Mouse (Mus musculus): ENCODE data around the gene R3hdm2. TPM values are rescaled to one million over a fixed set of nuclear protein-coding genes. Genes with fewer than 3 reads are reported as not detected.

The R3hdm2 gene
- total RNA-seq, 2 experiments from 2014 or later, result 164 to 167 TPM

DNA sequence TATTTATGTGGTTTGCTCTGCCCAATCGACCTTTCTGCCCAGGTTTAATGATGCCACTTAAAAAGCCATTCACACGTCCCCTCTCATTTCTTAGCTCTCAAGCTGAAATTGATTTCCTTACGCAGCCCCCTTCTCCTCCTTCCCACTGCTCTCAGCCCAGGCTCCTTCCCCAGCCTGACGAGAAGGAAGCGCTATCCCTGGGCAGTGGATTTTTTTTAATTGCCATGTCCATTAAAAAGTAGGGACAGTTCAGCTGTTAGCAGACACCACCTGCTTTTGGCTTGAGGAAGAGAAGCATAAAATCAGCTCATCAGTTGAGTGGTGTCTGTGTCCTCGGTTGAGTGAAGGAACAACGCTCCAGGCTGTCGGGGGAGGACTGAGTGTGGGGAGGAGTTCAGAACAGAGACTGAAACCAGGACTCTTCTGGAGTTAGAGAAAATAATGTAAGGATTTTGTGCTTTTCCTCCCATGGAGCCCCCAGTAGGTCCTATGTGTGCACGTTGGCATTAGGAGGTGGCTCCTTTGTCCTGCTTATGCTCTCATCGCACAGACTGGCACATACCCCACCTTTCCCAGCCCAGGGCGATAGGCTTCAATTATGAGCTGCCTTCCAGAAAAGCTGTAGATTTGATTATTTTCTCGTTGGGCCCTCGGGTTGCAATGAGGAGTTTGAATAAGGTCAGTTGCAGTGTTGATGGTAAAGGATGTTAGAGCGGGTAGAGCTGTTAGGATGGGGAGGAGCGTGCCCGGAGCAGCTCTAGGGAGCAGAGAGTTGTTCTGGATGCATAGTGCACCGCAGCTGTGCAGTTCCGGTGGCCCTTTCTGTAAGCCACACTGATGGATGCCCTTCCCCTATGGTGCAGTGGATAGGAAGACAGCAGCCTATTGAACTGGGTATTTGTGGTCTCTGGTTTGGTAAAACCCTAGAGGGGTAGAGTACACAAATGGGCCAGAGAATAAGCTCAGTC is 110.3 kb downstream of the R3hdm2 start:
- no peak for DNase-seq (ENCODE audit: low spot score in 2 of 2)

DNA sequence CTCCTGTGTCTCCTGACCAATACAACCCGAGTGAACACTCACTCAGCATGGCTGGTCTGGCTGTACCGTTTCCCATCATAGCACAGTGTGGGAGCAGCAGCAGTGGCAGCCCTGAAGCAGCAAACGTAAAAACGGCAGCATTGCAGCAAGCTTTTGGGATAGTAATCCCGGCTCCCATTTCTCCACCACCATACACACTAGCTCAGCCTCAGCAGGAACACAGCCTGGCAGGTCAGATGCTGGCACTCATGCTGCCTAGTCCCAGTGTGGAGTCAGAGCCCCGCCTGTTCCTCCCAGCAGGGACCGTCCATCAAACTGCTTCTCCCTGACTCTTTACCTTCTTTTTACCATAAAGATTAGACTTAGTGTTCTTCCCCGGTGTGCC is 111.0 kb downstream of the R3hdm2 start:
- no peak for DNase-seq (ENCODE audit: low spot score in 2 of 2)

DNA sequence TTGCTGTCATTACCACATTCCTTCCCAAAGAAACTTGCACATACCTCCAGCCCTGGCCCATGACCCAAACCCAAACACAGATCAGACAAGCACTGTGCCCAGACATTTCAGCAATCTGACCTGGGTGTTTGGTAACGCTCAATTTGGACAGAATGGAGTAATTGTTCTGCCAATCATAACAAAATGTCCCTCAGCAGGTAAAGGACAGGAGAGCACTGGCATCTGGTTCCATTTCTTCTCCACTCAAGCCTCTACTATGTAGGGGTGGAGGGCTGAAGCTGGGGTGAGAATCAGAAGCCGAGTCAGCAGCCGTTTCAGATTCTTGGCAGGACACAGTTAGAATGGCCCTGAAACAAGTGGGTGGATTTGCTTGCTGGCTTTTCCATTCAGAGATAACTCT is 112.0 kb downstream of the R3hdm2 start:
- no peak for DNase-seq (ENCODE audit: low spot score in 2 of 2)

DNA sequence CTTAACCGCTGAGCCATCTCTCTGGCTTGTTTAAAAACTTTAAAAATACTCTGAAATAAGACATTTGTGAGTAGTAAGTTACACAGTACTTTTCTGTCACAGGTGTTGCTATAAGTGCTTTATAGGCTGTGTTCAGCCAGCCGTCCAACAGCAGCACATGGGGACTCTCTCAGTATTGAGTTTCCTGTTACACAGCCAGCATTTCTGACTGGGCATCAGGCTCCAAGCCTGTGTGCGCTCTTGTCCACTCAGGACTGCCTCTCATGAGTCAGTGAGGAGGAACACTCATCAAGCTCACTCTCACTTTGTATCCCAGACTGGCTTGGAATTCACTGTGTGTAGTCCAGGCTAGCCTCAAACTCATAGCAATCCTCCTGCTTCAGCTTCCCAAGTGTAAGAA is 116.0 kb downstream of the R3hdm2 start:
- no peak for DNase-seq (ENCODE audit: low spot score in 2 of 2)

DNA sequence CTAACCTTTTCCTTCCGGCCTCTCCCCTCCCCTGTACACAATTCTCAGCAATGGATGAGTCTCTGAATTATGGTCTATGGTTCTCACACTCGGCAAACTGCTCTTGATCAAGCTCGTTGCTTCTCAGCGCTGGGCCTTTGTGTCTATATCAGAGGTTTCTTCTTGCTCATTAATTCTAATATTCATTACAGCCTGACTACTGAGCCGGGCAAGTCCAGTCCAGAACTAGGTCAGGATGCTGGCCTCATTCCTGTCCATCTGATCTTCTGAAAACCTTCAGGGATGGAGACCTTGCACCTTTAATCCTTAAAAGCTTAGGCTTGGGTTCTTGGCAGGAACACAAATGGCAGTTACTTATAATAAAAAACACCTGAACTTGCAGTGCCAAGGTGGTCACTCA is 119.4 kb downstream of the R3hdm2 start:
- no peak for DNase-seq (ENCODE audit: low spot score in 2 of 2)

DNA sequence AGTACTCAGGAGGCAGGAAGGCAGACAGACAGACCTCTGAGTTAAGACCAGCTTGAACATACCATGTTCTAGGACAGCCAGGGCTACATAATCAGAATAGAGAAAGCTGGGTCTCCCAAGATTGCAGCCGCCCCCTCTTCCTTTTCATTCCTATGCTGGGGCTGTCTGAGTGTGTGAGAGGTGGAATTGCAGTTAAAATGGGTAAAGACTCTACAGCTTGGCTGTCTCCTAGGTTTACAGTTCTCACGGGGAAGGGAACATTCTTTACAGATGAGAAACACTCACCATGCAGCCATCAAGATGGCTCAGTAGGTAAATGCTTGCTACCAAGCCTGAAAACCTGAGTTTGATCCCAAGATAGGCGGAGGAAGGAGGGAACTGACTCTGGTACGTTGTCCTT is 119.9 kb downstream of the R3hdm2 start:
- no peak for DNase-seq (ENCODE audit: low spot score in 2 of 2)

DNA sequence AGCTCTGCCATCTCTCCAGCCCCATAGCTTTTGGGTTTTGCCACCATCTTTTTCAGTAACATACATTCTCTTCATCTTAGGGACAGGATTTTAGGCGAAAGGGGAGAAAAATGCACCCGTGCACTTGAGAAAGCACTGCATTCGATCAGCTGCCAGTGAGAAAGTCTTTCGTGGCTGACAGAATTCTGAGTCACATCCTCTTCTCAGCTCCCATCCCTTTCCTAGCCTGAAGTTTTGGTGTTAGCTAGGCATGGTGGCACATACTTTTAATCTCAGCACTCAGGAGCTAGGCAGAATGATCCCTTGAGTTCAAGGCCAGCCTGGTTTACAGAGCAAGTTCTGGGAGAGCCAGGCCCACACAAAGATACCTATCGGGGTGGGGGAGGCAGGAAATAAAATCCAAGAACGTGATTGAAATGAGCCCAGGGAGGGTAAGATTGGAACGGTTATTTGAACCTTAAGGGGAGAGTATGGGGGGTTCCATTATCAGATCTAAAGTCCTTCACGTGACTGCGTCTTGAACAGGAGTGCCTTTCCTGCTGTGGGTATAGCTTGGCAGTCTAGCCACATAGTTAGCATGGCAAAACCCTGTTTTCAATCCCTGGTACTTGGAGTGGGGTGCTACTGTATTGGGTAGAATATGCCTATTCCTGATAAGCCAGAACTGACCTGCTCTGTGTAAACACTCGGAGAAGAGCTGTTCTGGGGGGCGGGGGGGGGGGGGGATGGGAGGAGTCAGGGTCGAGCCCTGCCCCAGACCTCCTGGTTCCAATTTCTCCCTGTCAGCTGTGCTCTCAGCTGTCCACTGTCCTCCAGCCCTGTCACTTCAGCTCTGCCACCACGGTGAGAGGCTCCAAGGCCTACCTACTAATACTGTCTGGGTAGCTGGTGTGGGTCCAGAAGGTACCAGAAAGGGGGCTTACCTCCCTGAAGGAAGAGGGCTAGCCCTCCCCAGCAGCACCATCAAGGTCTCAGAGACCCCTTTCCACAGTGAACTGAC is 121.1 kb downstream of the R3hdm2 start, which contains the start of gene Stac3:
Gene Stac3, plus strand, starts transcription at position 793 of the 1,000 bp plus-strand sequence.
- DNase-seq (ENCODE audit: low spot score in 2 of 2), result no peak

DNA sequence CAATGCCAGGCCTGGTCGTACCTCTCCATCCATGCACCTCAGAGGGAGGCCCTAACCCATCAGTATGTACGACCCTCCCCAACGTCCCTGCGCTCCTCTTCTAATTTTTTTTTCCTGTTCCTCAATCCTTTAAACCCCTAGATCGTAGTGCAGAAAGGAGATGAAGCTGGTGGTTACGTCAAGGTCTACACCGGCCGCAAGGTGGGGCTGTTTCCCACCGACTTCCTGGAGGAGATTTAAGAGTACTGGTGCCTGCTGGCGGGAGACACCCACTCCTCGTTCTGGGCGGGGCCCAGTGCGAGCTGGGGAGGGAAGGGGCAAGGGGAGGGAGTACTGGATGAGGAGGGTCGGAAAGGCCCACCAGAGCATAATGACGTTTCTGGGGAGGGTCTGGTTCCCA is 128.1 kb downstream of the R3hdm2 start:
- peak; percentile 46 to 74 for DNase-seq (ENCODE audit: low spot score in 2 of 2)

DNA sequence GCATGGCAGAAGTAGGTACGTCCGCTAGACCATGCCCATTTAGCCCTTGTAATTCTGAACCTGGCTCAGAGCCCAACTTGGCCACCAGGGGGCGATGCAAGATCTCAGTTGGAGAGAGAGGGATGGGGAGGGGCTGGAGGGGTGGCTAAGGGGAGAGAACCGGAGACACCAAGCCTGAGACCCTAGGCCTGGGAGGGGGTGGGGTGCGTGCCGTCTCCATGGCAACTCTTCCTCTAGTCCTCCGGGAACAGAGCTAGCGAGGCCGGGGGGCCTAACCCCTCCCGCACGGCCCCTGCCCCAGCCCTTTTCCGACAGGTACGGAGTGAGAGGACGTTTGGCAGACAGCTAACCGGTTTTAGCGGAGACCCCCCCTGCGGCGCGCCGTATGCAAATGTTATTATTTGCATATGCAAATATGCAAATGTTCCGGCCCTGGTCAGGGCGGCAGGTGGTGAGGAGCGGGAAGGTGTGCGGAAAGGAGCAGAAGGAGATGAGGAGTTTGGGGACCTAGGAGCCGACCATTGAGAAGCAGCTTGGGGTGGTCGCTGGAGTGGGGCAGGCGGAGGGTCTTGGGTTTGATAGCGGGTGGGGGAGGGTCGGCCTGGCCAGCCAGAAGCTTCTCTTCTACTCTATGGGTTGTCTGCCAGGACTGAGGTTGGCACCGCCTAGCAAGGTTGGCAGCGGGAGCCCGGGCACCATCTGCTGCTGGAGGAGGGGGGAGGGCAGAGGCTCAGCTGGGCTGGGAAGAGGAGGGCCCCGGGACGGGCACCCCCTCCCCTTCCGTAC is 129.1 kb downstream of the R3hdm2 start:
- DNase-seq (ENCODE audit: low spot score in 2 of 2), result peak; percentile 73 to 87

DNA sequence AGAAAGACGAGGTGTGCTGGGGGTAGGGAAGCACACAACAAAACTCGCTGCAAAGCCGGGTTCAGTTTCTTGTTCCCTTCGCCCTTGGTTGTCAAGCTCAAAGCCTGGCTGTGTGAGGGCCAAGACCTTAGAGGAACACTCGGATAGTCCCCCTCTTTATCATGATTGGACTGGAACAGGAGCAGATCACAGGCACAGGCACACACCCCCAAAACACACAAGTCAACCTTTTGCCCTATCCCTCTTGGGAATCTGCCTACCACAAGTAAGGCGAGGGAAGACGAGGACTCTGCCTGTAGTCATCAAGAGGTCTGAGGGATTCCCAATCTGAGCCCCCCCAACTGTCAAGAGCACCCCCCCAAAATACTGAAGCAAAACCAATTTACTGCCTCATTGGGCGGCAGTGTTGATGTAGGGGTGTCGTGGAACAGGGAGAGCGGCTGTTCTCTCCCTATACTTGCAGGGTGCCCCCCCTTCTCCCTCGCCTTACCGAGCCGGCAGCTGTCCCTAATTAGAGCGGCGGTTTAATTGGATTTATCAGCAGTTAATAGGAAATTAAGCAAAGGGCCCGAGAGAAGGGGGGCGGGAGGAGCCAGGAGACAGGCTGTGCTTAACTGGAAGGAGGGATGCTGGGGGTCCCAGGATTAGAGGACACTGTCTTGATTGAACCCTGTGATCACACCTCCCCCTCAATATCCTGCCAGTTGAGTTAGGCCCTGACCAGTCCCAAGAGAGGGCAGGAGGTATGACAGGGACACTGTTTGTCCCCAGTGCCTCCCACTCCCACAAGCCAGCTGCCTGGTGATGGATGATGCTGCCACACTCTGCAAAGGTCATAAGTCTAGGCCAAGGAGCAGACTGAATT is 129.9 kb downstream of the R3hdm2 start:
- DNase-seq (ENCODE audit: low spot score in 2 of 2), result peak in 1 of 2 experiments; percentile 25

DNA sequence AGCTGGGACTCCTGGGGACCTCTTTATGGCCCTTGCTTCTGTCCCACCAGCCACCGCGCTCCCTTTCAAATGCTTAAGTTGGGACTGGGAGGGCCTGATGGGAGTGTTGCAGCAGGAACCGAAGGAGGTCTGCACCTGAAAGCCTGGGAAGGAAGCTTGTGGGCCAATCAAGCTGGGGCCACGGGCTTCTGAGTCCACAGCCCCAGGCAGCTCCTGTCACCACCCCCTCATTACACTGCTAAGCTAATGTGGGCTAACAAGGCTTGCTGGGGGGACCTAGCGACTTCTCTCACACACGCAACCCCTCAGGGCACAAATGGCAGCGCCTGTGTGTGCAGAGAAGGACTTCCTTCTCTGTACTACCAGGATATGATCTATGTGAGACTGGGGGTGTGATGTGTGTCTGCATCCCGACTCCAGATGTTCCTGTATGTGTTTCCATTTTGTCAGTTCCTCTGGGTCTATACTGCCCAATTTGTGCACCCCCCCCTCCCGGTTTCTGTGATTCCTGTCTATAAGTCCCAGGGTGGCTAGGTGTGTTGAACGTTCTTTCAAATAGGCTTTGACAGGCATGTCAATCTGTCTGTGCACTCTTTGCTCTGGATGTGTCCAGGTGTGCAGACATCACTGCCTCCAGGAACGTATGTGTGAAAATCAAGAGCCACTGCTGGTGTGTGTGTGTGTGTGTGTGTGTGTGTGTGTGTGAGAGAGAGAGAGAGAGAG is 130.9 kb downstream of the R3hdm2 start:
- DNase-seq (ENCODE audit: low spot score in 2 of 2), result no peak

DNA sequence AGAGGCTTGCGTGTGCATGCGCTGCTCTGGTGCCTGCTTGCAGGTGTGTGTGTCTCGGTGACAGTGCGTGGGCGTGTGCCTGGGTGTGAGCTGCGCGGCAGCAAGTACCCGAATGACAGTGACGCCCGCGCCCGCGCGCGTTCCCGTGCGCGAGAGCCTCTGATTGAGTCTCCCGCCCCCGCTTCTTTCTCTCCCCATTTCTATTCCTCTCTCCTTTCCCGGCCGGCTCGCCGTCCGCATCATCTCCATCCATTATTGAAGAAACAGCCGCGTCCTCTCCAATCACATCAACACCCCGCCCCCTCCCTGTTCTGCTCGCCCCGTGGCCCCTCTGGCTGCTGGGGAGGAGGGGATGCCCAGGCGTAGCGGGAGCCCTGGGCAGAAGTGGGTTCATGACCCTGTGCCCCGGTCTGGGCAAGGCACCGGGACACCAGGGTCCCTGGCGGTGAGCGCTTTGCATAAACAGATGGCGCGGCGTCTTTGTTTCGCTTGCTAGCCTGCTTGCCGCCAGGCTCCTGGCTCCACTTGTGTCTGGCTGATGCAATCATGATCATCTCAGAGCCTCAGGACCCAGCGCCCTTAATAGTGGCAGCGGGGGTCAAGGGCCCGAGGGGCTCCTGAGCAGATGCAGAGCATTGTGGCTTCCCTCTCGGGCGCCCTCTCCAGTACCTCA is 131.6 kb downstream of the R3hdm2 start:
- DNase-seq (ENCODE audit: low spot score in 2 of 2), result peak; percentile 80 to 93

DNA sequence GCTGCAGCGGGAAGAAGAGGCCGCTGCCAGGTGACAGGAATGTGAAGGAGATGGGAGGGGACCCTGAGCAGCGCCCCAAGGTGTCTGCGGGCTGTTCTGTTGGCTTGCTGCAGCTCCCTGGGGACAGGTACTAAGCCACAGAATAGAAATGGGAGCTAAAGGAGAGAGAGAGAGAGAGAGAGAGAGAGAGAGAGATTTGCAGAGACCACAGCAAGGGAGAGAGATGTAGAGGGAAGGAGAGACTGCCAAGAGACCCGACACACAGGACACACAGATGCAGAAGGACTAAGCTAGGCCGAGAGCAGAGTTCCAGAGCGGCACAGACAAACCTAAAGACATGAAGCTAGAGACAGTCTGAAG is 132.2 kb downstream of the R3hdm2 start:
- no peak for DNase-seq (ENCODE audit: low spot score in 2 of 2)

DNA sequence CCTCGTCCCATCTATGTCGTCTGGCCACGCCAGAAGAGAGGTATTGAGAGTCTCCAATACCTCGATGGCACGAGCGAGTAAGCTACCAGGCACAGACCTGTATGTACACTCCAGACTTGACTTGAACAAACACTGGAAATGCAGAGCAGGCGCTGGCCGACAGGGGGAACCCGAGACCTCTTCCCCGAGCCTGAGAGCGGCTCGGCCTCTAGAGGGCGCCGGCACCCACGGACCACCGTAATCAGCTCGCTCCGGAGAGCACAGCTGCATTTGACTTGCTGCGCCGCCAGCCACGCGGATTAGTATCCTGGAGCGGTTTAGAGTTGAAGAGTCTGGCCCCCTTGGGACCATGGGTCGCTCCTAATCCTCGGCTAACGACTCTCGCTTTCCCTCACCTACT is 132.7 kb downstream of the R3hdm2 start:
- peak; percentile 91 to 98 for DNase-seq (ENCODE audit: low spot score in 2 of 2)

DNA sequence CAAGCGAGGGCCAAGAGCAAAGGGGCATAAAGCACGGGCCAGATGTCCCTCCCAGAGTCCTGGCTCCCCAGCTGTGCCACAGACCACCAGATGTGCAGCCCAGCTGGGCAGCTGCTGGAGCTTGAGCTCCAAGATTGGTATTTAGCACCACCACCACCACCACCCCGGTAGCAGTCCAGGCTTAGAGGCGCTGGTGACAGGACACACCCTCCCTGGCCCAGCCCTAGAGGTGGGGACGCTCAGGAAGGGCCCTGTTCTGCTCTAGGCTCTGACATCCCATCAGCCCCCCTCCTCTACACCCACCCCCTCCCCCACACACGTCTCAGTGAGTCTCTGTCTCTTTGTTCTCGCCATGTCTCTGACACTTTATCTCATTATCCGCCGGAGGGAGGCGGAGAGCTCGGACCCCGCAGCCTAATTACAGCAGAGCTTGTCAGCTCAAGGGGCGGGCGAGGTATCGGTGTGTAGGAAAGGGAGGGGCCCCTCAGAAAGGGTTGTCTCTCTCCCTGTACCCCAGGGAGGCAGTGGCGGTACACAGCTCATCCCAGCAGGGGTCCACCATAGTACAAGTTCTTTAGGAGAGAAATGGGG is 133.5 kb downstream of the R3hdm2 start:
- DNase-seq (ENCODE audit: low spot score in 2 of 2), result no peak

DNA sequence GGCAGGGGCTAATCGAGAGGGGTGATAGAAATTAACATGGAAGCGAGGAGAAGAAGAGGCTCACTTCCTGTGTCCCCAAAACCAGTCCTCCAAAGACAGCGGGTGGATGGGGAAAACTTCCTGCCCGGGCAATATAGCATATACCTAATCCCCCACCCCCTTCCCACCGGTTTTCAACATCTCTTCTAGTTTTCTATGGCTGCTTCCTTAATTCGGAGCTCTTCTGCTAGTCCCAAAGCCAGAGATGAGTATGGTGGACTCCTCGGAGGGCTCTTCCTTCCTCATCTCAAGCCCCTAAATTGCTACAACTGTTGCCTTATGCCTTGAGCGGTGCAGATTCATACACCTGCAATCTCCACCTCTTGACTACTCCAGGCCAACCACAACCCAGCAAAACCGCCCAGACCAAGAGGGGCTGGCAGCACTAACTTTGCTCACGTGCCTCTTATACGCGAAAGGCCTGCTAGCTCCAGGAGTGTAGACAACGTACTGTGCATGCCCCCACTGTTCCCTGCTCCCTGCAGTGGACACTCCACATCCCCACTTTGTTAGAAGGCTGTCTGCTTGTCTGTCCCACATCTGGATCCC is 134.1 kb downstream of the R3hdm2 start:
- no peak for DNase-seq (ENCODE audit: low spot score in 2 of 2)

DNA sequence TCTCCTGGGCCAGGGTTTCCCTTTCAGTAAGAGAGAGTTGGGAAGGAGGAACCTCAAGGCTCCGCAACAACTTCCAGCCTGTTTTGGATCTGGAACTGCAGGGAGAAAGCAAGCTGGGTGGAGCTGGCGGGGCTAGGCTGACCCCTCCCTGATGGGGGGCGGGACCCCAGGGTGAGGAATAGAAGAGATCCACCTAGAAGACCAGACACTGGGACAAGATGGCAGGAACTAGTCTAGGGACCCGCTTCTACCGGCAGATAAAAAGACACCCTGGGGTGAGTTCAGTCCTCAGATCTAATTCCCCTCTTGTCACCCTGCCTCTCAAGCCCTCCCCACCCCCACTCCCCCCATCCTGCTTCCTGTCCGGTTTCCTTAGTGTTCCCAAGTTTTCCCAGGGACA is 134.6 kb downstream of the R3hdm2 start, which contains the start of gene Ndufa4l2:
Gene Ndufa4l2, plus strand, starts transcription at position 204 of the 400 bp plus-strand sequence.
- DNase-seq (ENCODE audit: low spot score in 2 of 2), result no peak

All from layer of hippocampus, adult 18-20 months (tissue).